13 mouse cellular contexts compared by ENCODE assay signal in genomic region chr8:4207016-4207350, GRCm38 (mm10). TPM values are rescaled to one million over a fixed set of nuclear protein-coding genes. Genes with fewer than 3 reads are reported as not detected.
DNase-seq lines count a peak whose midpoint lies in the region; ATAC-seq and TF ChIP-seq lines count a peak whose summit lies in the region.
"Had no signal": no experiment of that assay in that cellular context is flagged by ENCODE, and none has a peak within 500 bp of the region (broad histone marks: within the 10 kb centered on the region; RNA-seq: fewer than 3 reads in every experiment).

No protein-coding gene starts in this region.

- no peak overlapping the region for H3K4me3 ChIP-seq in hindbrain, embryonic 12.5 days
- no peak overlapping the region for H3K4me3 ChIP-seq in hindbrain, embryonic 16.5 days (ENCODE audit: low read length)
- no peak overlapping the region for H3K4me3 ChIP-seq in midbrain, embryonic 15.5 days
- no peak overlapping the region for H3K4me3 ChIP-seq in midbrain, postnatal 0 days (ENCODE audit: low read depth, low read length)
- no peak overlapping the region for H3K4me3 ChIP-seq in hindbrain, embryonic 14.5 days (replicated peaks; ENCODE audit: low read length)
- H3K4me3 ChIP-seq in stomach, embryonic 15.5 days (replicated peaks): no peak overlapping the region
- H3K4me3 ChIP-seq: midbrain, embryonic 12.5 days had no signal

- H3K36me3 ChIP-seq in hindbrain, embryonic 12.5 days: peaks cover 77% of the 10 kb centered on the region
- peaks cover 37% of the 10 kb centered on the region for H3K36me3 ChIP-seq in hindbrain, embryonic 16.5 days (ENCODE audit: control insufficient read depth, insufficient read depth, low read length)
- H3K36me3 ChIP-seq in midbrain, embryonic 15.5 days (replicated peaks): peaks cover 43% of the 10 kb centered on the region
- H3K36me3 ChIP-seq in midbrain, postnatal 0 days (ENCODE audit: insufficient read depth, low read length): peaks cover 52% of the 10 kb centered on the region
- peaks cover 90% of the 10 kb centered on the region for H3K36me3 ChIP-seq in hindbrain, embryonic 14.5 days (replicated peaks; ENCODE audit: control insufficient read depth, insufficient read depth)
- no peaks in the 10 kb centered on the region for H3K36me3 ChIP-seq in stomach, embryonic 15.5 days

- no peak for DNase-seq in midbrain, postnatal 0 days (ENCODE audit: low spot score)
- DNase-seq in hindbrain, embryonic 14.5 days (ENCODE audit: low spot score): no peak
- DNase-seq in testis, postnatal 14 days (ENCODE audit: low spot score): no peak
- DNase-seq: adrenal gland, postnatal 25 days; cerebellum, adult 11 months; gastrocnemius, postnatal 25 days; heart, postnatal 4 days; kidney, postnatal 10 days had no signal

- H3K9me3 ChIP-seq in hindbrain, embryonic 12.5 days (replicated peaks): no peaks in the 10 kb centered on the region
- H3K9me3 ChIP-seq in hindbrain, embryonic 16.5 days (ENCODE audit: control insufficient read depth, low read length): no peaks in the 10 kb centered on the region; the same call in 1 of the 2 replicates
- H3K9me3 ChIP-seq in midbrain, embryonic 15.5 days: no peaks in the 10 kb centered on the region
- H3K9me3 ChIP-seq in midbrain, postnatal 0 days (ENCODE audit: low read length): no peaks in the 10 kb centered on the region
- H3K9me3 ChIP-seq in hindbrain, embryonic 14.5 days (ENCODE audit: control insufficient read depth, low read length): no peaks in the 10 kb centered on the region
- no peaks in the 10 kb centered on the region for H3K9me3 ChIP-seq in stomach, embryonic 15.5 days
- H3K9me3 ChIP-seq: midbrain, embryonic 12.5 days had no signal

- H3K27ac ChIP-seq in hindbrain, embryonic 12.5 days: no peak overlapping the region
- H3K27ac ChIP-seq in hindbrain, embryonic 16.5 days (ENCODE audit: low read depth, low read length): no peak overlapping the region
- H3K27ac ChIP-seq in midbrain, embryonic 15.5 days: no peak overlapping the region
- H3K27ac ChIP-seq in midbrain, postnatal 0 days (ENCODE audit: low read depth, low read length): no peak overlapping the region
- H3K27ac ChIP-seq in hindbrain, embryonic 14.5 days: no peak overlapping the region
- H3K27ac ChIP-seq in stomach, embryonic 15.5 days: 0 out of 2 replicates have a peak overlapping the region, but pooled peaks have one; percentile 8
- H3K27ac ChIP-seq: midbrain, embryonic 12.5 days had no signal

- no peak for ATAC-seq in hindbrain, embryonic 12.5 days (ENCODE audit: low FRiP score)
- ATAC-seq in hindbrain, embryonic 16.5 days: no peak
- peak; percentile 1; the same call in 1 of the 2 replicates for ATAC-seq in midbrain, embryonic 15.5 days (replicated peaks)
- ATAC-seq in midbrain, postnatal 0 days (ENCODE audit: low FRiP score): no peak
- ATAC-seq in hindbrain, embryonic 14.5 days (ENCODE audit: low FRiP score): 0 out of 2 replicates have a peak, but pooled peaks have one; percentile 0
- peak; percentile 6 for ATAC-seq in stomach, embryonic 15.5 days (ENCODE audit: insufficient read depth, low FRiP score, low read depth)

- H3K9ac ChIP-seq in hindbrain, embryonic 12.5 days: no peak overlapping the region
- no peak overlapping the region for H3K9ac ChIP-seq in hindbrain, embryonic 16.5 days (ENCODE audit: low read depth, low read length)
- H3K9ac ChIP-seq in midbrain, embryonic 15.5 days: no peak overlapping the region
- H3K9ac ChIP-seq in midbrain, postnatal 0 days (replicated peaks; ENCODE audit: low read length, poor library complexity, severe bottlenecking): no peak overlapping the region
- H3K9ac ChIP-seq in hindbrain, embryonic 14.5 days: 0 out of 2 replicates have a peak overlapping the region, but pooled peaks have one; percentile 1
- H3K9ac ChIP-seq in stomach, embryonic 15.5 days: no peak overlapping the region

- H3K27me3 ChIP-seq in hindbrain, embryonic 12.5 days: peaks cover 44% of the 10 kb centered on the region
- no peaks in the 10 kb centered on the region for H3K27me3 ChIP-seq in hindbrain, embryonic 16.5 days (replicated peaks; ENCODE audit: control insufficient read depth, insufficient read depth, low read length)
- H3K27me3 ChIP-seq in midbrain, embryonic 15.5 days (replicated peaks): peaks cover 7% of the 10 kb centered on the region; the same call in 1 of the 2 replicates
- no peaks in the 10 kb centered on the region for H3K27me3 ChIP-seq in midbrain, postnatal 0 days (ENCODE audit: insufficient read depth, low read length)
- peaks cover 14% of the 10 kb centered on the region; the same call in 1 of the 2 replicates for H3K27me3 ChIP-seq in hindbrain, embryonic 14.5 days (ENCODE audit: control insufficient read depth, insufficient read depth, low read length)
- peaks cover 6% of the 10 kb centered on the region; the same call in 1 of the 2 replicates for H3K27me3 ChIP-seq in stomach, embryonic 15.5 days (replicated peaks)

- WGBS in hindbrain, embryonic 12.5 days: 34% methylated on average over 2 of the region's 2 CpGs
- 61% methylated on average over 2 of the region's 2 CpGs for WGBS in hindbrain, embryonic 16.5 days
- WGBS in midbrain, embryonic 15.5 days: 48% methylated on average over 2 of the region's 2 CpGs
- 57% methylated on average over 2 of the region's 2 CpGs for WGBS in midbrain, postnatal 0 days
- WGBS in hindbrain, embryonic 14.5 days: 58% methylated on average over 2 of the region's 2 CpGs
- 54% methylated on average over 2 of the region's 2 CpGs for WGBS in stomach, embryonic 15.5 days

- H3K4me1 ChIP-seq in hindbrain, embryonic 12.5 days: peaks cover 23% of the 10 kb centered on the region
- peaks cover 3% of the 10 kb centered on the region for H3K4me1 ChIP-seq in hindbrain, embryonic 16.5 days (ENCODE audit: control insufficient read depth, insufficient read depth, low read depth, low read length)
- H3K4me1 ChIP-seq in midbrain, embryonic 15.5 days: peaks cover 41% of the 10 kb centered on the region
- H3K4me1 ChIP-seq in midbrain, postnatal 0 days (ENCODE audit: insufficient read depth, low read length): no peaks in the 10 kb centered on the region
- H3K4me1 ChIP-seq in hindbrain, embryonic 14.5 days (replicated peaks; ENCODE audit: control insufficient read depth, insufficient read depth, low read length): peaks cover 7% of the 10 kb centered on the region
- peaks cover 16% of the 10 kb centered on the region for H3K4me1 ChIP-seq in stomach, embryonic 15.5 days

- no peak for TF ChIP-seq CTCF in midbrain, postnatal 0 days (IDR thresholded peaks at IDR 0.05)

- 0 out of 2 replicates have a peak overlapping the region, but pooled peaks have one; percentile 4 for H3K4me2 ChIP-seq in hindbrain, embryonic 12.5 days (replicated peaks)
- H3K4me2 ChIP-seq in hindbrain, embryonic 16.5 days (ENCODE audit: low read length): no peak overlapping the region
- no peak overlapping the region for H3K4me2 ChIP-seq in midbrain, embryonic 15.5 days
- H3K4me2 ChIP-seq in midbrain, postnatal 0 days (ENCODE audit: low read depth, low read length, poor library complexity, severe bottlenecking): no peak overlapping the region
- H3K4me2 ChIP-seq in hindbrain, embryonic 14.5 days (replicated peaks): no peak overlapping the region
- H3K4me2 ChIP-seq in stomach, embryonic 15.5 days: peak overlapping the region; percentile 26; the same call in 1 of the 2 replicates
- H3K4me2 ChIP-seq: midbrain, embryonic 12.5 days had no signal

RNA-seq across cellular contexts. Expression of gene Prr36, which starts 10.3 kb away (rescaled TPM):
- 39.2 and 42.0 TPM in 2 replicates for polyA plus RNA-seq in hindbrain, embryonic 12.5 days (2016; fragmentation: Nextera tagmentation; extraction: Ambion mirVana)
- 42.8 and 43.2 TPM in 2 replicates for polyA plus RNA-seq in hindbrain, embryonic 16.5 days (2015; fragmentation: Nextera tagmentation; extraction: Ambion mirVana)
- 54.7 and 61.1 TPM in 2 replicates for polyA plus RNA-seq in midbrain, embryonic 15.5 days (2015; fragmentation: Nextera tagmentation; extraction: Ambion mirVana)
- total RNA-seq in midbrain, postnatal 0 days (2014; rRNA removed): 17.9 and 19.4 TPM in 2 replicates
- 28.1 and 33.1 TPM in 2 replicates for polyA plus RNA-seq in midbrain, postnatal 0 days (2015; fragmentation: Nextera tagmentation; extraction: Ambion mirVana)
- polyA plus RNA-seq in hindbrain, embryonic 14.5 days (2014; fragmentation: Nextera tagmentation; extraction: Ambion mirVana): 58.8 and 60.8 TPM in 2 replicates
- 3.2 and 4.3 TPM in 2 replicates for polyA plus RNA-seq in stomach, embryonic 15.5 days (2015; fragmentation: Nextera tagmentation; extraction: Ambion mirVana)

RNA-seq across cellular contexts. Expression of gene Lrrc8e, which starts 19.6 kb away (rescaled TPM):
- 0.17 TPM in 1 of 2 replicates, not detected in the other for polyA plus RNA-seq in hindbrain, embryonic 12.5 days (2016; fragmentation: Nextera tagmentation; extraction: Ambion mirVana)
- not detected in 2 replicates for polyA plus RNA-seq in hindbrain, embryonic 16.5 days (2015; fragmentation: Nextera tagmentation; extraction: Ambion mirVana)
- 0.08 and 0.11 TPM in 2 replicates for polyA plus RNA-seq in midbrain, embryonic 15.5 days (2015; fragmentation: Nextera tagmentation; extraction: Ambion mirVana)
- total RNA-seq in midbrain, postnatal 0 days (2014; rRNA removed): not detected in 2 replicates
- polyA plus RNA-seq in midbrain, postnatal 0 days (2015; fragmentation: Nextera tagmentation; extraction: Ambion mirVana): 0.12 TPM in 1 of 2 replicates, not detected in the other
- polyA plus RNA-seq in hindbrain, embryonic 14.5 days (2014; fragmentation: Nextera tagmentation; extraction: Ambion mirVana): 0.05 TPM in 1 of 2 replicates, not detected in the other
- 4.3 and 4.6 TPM in 2 replicates for polyA plus RNA-seq in stomach, embryonic 15.5 days (2015; fragmentation: Nextera tagmentation; extraction: Ambion mirVana)

RNA-seq across cellular contexts. Expression of gene Map2k7, which starts 31.6 kb away (rescaled TPM):
- polyA plus RNA-seq in hindbrain, embryonic 12.5 days (2016; fragmentation: Nextera tagmentation; extraction: Ambion mirVana): 41.2 and 46.4 TPM in 2 replicates
- polyA plus RNA-seq in hindbrain, embryonic 16.5 days (2015; fragmentation: Nextera tagmentation; extraction: Ambion mirVana): 24.8 and 28.5 TPM in 2 replicates
- 34.0 and 35.7 TPM in 2 replicates for polyA plus RNA-seq in midbrain, embryonic 15.5 days (2015; fragmentation: Nextera tagmentation; extraction: Ambion mirVana)
- 32.8 and 42.3 TPM in 2 replicates for total RNA-seq in midbrain, postnatal 0 days (2014; rRNA removed)
- polyA plus RNA-seq in midbrain, postnatal 0 days (2015; fragmentation: Nextera tagmentation; extraction: Ambion mirVana): 29.3 and 29.4 TPM in 2 replicates
- 19.5 and 21.4 TPM in 2 replicates for polyA plus RNA-seq in hindbrain, embryonic 14.5 days (2014; fragmentation: Nextera tagmentation; extraction: Ambion mirVana)
- polyA plus RNA-seq in stomach, embryonic 15.5 days (2015; fragmentation: Nextera tagmentation; extraction: Ambion mirVana): 24.6 and 29.8 TPM in 2 replicates

RNA-seq across cellular contexts. Expression of gene Gm49320, which starts 31.7 kb away (rescaled TPM):
- 1.4 and 2.0 TPM in 2 replicates for polyA plus RNA-seq in hindbrain, embryonic 12.5 days (2016; fragmentation: Nextera tagmentation; extraction: Ambion mirVana)
- polyA plus RNA-seq in hindbrain, embryonic 16.5 days (2015; fragmentation: Nextera tagmentation; extraction: Ambion mirVana): 0.59 and 0.71 TPM in 2 replicates
- 1.0 and 1.8 TPM in 2 replicates for polyA plus RNA-seq in midbrain, embryonic 15.5 days (2015; fragmentation: Nextera tagmentation; extraction: Ambion mirVana)
- 0.11 and 0.61 TPM in 2 replicates for total RNA-seq in midbrain, postnatal 0 days (2014; rRNA removed)
- 0.45 and 0.85 TPM in 2 replicates for polyA plus RNA-seq in midbrain, postnatal 0 days (2015; fragmentation: Nextera tagmentation; extraction: Ambion mirVana)
- polyA plus RNA-seq in hindbrain, embryonic 14.5 days (2014; fragmentation: Nextera tagmentation; extraction: Ambion mirVana): 1.0 and 1.6 TPM in 2 replicates
- polyA plus RNA-seq in stomach, embryonic 15.5 days (2015; fragmentation: Nextera tagmentation; extraction: Ambion mirVana): 0.31 and 1.3 TPM in 2 replicates

RNA-seq across cellular contexts. Expression of gene Evi5l, which starts 40.6 kb away (rescaled TPM):
- 70.1 and 70.6 TPM in 2 replicates for polyA plus RNA-seq in hindbrain, embryonic 12.5 days (2016; fragmentation: Nextera tagmentation; extraction: Ambion mirVana)
- polyA plus RNA-seq in hindbrain, embryonic 16.5 days (2015; fragmentation: Nextera tagmentation; extraction: Ambion mirVana): 116 and 126 TPM in 2 replicates
- polyA plus RNA-seq in midbrain, embryonic 15.5 days (2015; fragmentation: Nextera tagmentation; extraction: Ambion mirVana): 128 and 136 TPM in 2 replicates
- 229 and 238 TPM in 2 replicates for total RNA-seq in midbrain, postnatal 0 days (2014; rRNA removed)
- polyA plus RNA-seq in midbrain, postnatal 0 days (2015; fragmentation: Nextera tagmentation; extraction: Ambion mirVana): 108 and 111 TPM in 2 replicates
- polyA plus RNA-seq in hindbrain, embryonic 14.5 days (2014; fragmentation: Nextera tagmentation; extraction: Ambion mirVana): 88.7 and 90.3 TPM in 2 replicates
- 21.5 and 22.5 TPM in 2 replicates for polyA plus RNA-seq in stomach, embryonic 15.5 days (2015; fragmentation: Nextera tagmentation; extraction: Ambion mirVana)

Comparison
In these comparisons a context has a peak if more than half of its experiments do, and no peak if none do; other contexts are left out.
1. ATAC-seq: peak in midbrain, embryonic 15.5 days (single experiment), hindbrain, embryonic 14.5 days (single experiment) and stomach, embryonic 15.5 days (single experiment); none in hindbrain, embryonic 12.5 days (single experiment), hindbrain, embryonic 16.5 days (single experiment) and midbrain, postnatal 0 days (single experiment).
2. H3K4me2 ChIP-seq: peak in hindbrain, embryonic 12.5 days (single experiment) and stomach, embryonic 15.5 days (single experiment); none in hindbrain, embryonic 16.5 days (single experiment), midbrain, embryonic 15.5 days (single experiment), midbrain, postnatal 0 days (single experiment) and hindbrain, embryonic 14.5 days (single experiment).